Mouse (Mus musculus): ENCODE results near the gene Robo1. TPM values are rescaled to one million over a fixed set of nuclear protein-coding genes. Genes with fewer than 3 reads are reported as not detected.
"Not testable (repeated sequence)": the region's sequence is repeated elsewhere in the genome, so short reads cannot be mapped to it uniquely, and the experiment has no call there.

Gene Robo1
- total RNA-seq, 2 experiments from 2014 or later: 0.84 to 1.2 TPM

- DNase-seq (ENCODE audit: low spot score): no peak
These were observed 136.5 kb downstream of the Robo1 start for GRCm38 (mm10) chr16:72444428-72445135.

DNA sequence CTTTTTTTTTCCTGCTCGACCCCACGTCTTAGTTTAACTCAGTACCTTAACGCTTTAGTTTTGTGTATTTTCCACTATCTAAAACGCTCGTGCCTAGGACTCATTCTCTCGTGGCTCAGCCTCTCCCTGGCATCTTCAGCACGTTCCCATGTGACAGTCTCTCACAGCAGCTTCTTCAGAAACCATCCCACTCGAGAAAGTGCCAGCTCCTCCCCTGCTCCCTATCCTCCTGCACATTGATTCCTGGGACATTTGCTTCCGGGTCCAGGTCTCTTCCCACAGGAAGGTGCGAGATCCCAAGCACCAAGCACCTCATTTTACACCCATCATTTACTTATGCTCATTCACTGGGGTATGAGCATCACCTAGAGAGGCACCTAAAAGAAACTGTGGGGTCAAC is 150.0 kb downstream of the Robo1 start:
- no peak for DNase-seq (ENCODE audit: low spot score)

DNA sequence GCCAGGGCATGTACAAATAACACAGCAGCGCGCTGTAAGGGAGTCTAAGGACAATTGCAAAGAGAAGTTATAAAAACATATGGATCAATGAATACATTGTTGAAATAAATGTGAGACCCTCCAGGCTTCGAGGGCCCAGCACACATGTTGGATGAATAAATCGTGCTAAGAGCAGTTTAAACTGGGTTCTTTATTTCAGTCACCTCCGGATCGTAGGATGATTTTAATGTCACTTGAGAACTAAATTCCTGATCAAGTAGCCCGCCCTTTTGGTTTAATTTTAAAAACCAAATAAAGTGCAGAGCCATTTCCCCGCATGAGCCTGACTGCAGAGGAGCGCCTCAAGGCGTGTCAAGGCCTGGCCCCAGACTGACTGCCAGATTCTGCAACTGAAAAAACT is 150.5 kb downstream of the Robo1 start:
- DNase-seq (ENCODE audit: low spot score): no peak

GRCm38 (mm10) chr16:72465696-72466095 is 157.6 kb downstream of the Robo1 start:
- no peak for DNase-seq (ENCODE audit: low spot score)

GRCm38 (mm10) chr16:72470037-72470673 is 162.0 kb downstream of the Robo1 start:
- DNase-seq (ENCODE audit: low spot score): no peak

DNA sequence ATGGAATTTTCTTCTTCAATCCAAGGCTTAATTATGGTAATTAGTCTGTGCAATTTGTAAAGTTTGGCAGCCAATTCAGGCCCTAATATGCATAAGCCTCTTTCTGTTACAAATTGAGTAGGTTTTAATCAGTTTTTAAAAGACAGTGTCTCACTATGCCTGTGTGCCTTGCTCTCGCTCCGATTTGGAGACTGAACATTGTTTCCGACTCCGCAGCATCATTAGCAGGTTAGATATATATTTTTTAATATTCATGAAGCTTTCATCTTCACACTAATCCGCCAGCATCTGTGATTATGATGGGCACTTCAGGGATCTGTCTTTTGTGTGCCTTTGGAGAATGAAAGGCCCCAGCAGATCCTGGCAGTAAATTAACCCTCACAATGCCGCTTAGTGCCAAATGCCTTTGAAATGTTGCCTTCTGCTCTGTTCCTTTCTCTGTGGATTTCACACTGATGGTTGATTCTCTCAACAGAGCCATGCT is 202.7 kb downstream of the Robo1 start:
- DNase-seq (ENCODE audit: low spot score): no peak

- no peak for DNase-seq (ENCODE audit: low spot score)
These were observed 223.2 kb downstream of the Robo1 start for GRCm38 (mm10) chr16:72531337-72531736.

GRCm38 (mm10) chr16:72533900-72534571 is 225.9 kb downstream of the Robo1 start:
- DNase-seq (ENCODE audit: low spot score): no peak

- DNase-seq (ENCODE audit: low spot score): no peak
These were observed 230.1 kb downstream of the Robo1 start for GRCm38 (mm10) chr16:72538171-72538570.

GRCm38 (mm10) chr16:72543928-72544327 is 235.8 kb downstream of the Robo1 start:
- DNase-seq (ENCODE audit: low spot score): no peak

- DNase-seq (ENCODE audit: low spot score): no peak
These were observed 236.8 kb downstream of the Robo1 start for GRCm38 (mm10) chr16:72544950-72545349.

GRCm38 (mm10) chr16:72551672-72552243 is 243.7 kb downstream of the Robo1 start:
- no peak for DNase-seq (ENCODE audit: low spot score)

- no peak for DNase-seq (ENCODE audit: low spot score)
These were observed 245.6 kb downstream of the Robo1 start for GRCm38 (mm10) chr16:72553713-72554112.

DNA sequence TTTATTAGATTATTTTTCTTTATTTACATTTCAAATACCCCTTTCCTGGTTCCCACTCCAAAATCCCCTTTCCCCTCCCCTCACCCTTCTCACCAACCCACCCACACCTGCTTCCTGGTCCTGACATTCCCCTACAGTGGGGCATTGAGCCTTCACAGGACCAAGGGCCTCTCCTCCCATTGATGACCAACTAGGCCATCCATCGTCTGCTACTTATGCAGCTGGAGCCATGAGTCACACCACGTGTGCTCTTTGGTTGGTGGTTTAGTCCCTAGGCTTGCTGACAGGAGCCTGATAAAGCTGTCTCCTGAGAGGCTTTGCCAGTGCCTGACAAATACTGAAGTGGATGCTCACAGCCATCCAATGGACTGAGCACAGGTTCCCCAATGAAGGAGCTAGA is 254.0 kb downstream of the Robo1 start:
- DNase-seq (ENCODE audit: low spot score): not testable (repeated sequence)

GRCm38 (mm10) chr16:72563196-72563963 is 255.3 kb downstream of the Robo1 start:
- DNase-seq (ENCODE audit: low spot score): no peak

DNA sequence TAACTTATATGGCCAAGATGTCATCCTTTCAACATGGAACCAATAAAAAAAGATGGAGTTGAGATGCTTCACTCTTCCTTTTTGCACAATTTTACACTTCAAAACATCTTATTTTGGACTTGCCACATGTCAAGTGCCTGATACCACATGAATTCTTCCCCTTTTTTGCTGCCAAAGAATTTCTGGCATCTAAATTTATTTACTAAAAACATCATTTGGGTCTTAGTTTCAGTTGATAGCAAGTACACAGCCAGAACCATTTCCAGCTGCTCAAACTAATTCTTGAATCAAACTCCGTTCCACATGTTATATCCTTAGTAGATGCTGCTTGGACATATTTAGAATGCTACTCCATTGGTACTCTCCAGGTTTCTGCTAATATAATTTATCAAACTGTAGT is 267.1 kb downstream of the Robo1 start:
- no peak for DNase-seq (ENCODE audit: low spot score)

GRCm38 (mm10) chr16:72576956-72577355 is 268.9 kb downstream of the Robo1 start:
- DNase-seq (ENCODE audit: low spot score): no peak

DNA sequence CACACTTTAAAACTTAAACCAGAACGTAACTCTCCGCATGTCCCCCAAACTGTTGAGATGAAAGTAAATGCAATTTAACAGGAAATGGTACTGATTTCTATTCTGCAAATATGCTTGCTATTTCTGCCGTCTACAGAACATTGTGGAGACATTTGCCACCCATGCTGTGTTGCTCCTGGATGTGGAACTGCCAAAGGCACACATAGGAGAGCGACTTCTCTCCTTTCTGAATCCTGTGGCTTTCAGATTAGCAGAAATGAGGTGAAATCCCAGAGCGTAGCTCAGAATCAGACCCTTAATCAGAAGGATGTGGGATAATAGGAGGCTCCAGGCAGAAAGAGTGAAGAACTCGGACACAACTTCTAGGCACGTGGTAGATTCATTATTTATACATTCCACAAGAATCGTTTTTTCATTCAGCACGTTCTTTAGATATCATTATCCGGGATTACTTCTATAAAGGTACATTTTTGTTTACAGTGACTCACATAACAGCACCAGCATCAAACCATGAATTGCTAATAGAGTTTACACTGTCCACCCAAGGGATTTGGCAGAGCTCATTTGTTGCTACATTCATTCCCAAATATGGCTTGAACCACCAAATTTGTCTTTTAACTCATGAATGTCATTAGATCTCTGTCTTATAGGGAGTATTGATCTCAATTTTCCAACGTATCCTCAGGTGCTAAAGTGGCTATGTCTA is 276.5 kb downstream of the Robo1 start:
- DNase-seq (ENCODE audit: low spot score): no peak

GRCm38 (mm10) chr16:72585160-72585813 is 277.2 kb downstream of the Robo1 start:
- no peak for DNase-seq (ENCODE audit: low spot score)

DNA sequence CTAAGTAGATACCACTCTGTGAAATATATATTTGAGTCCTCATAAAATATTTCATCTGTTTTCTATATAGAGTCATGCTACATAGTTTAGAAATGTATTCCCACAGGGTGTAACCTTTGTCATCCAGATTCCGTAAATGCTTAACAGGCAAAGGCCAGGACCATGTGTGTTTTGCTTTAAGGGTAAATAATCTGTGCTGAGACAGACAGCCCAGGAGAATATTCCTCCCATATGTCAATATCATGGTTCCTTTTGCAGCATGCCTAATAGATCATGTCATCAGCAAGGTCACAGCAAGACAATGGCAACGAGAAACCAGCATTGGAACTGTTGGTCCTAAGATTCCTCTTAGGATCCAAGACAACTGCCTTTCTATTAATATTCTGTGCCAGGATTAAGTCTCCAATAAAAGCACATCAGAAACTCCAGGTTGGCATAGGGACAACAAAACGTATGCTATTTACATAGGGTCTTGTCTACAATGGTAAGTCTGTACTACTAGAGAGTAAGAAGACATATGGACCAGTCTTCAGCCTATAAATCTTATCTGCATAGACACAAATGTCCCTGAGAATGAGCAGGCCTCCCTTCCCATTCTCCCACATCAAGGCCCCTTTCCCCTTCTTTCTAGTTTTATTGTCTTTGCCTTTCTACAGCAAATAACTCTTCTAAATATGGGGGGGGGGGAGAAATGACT is 279.4 kb downstream of the Robo1 start:
- no peak for DNase-seq (ENCODE audit: low spot score)

Measured in gastrocnemius, adult 18-20 months (tissue).